Mouse (Mus musculus): ENCODE data around the gene Dgkz. TPM values are rescaled to one million over a fixed set of nuclear protein-coding genes. Genes with fewer than 3 reads are reported as not detected.

Gene Dgkz
- polyA plus RNA-seq, 1 experiment from 2014 or later, result 28.2 TPM

- WGBS, result 44% methylated on average over 13 of the region's 13 CpGs
- H3K4me3 ChIP-seq, result no peak overlapping the region
- no peaks in the 10 kb centered on the region for H3K27me3 ChIP-seq
- no peaks in the 10 kb centered on the region for H3K9me3 ChIP-seq
- ATAC-seq (replicated peaks), result peak; percentile 78
- H3K9ac ChIP-seq (replicated peaks), result no peak overlapping the region
- no peak overlapping the region for H3K4me2 ChIP-seq (replicated peaks)
- H3K36me3 ChIP-seq, result peaks cover 4% of the 10 kb centered on the region; the same call in 1 of the 2 replicates
- no peak overlapping the region; the same call in 1 of the 2 replicates for H3K27ac ChIP-seq (replicated peaks)
- peaks cover 33% of the 10 kb centered on the region for H3K4me1 ChIP-seq
Measured at GRCm38 (mm10) chr2:91944170-91944950, 31.3 kb downstream of the Dgkz start.

DNA sequence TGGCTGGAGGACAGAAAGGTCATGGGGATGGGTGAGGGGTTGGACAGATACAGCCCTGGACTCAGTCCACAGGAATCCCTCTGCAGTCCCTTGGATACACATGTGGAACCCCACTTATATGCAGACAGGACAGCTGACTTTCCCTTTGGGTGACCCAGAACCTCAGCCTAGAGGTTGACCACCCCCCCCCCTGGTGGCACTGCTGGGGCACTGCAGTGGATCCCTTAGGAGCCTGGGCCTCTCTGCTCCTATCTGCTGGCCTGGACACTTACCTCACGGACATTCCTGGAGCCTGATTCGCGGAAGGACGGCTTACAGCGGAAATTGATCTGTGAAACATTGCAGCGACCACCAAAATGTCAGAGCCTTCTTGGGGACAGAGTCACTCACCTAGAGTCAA, 33.3 kb downstream of the Dgkz start:
- Histone ChIP-seq H3K4me1 (peaks cover 14% of the 10 kb centered on the region), H3K36me3 (peaks cover 21% of the 10 kb centered on the region; the same call in 1 of the 2 replicates), H3K9me3 (no peaks in the 10 kb centered on the region), H3K4me3 (no peak overlapping the region), H3K4me2 (replicated peaks) (no peak overlapping the region), H3K27me3 (no peaks in the 10 kb centered on the region), H3K27ac (replicated peaks) (no peak overlapping the region), H3K9ac (replicated peaks) (no peak overlapping the region)
- 76% methylated on average over 6 of the region's 6 CpGs for WGBS
- no peak for ATAC-seq (replicated peaks)

- Histone ChIP-seq H3K9me3 (no peaks in the 10 kb centered on the region), H3K27ac (replicated peaks) (no peak overlapping the region), H3K4me1 (peaks cover 2% of the 10 kb centered on the region; the same call in 1 of the 2 replicates), H3K9ac (replicated peaks) (no peak overlapping the region), H3K36me3 (peaks cover 33% of the 10 kb centered on the region), H3K4me3 (no peak overlapping the region), H3K4me2 (replicated peaks) (no peak overlapping the region), H3K27me3 (no peaks in the 10 kb centered on the region)
- 89% methylated on average over 15 of the region's 15 CpGs for WGBS
- ATAC-seq (replicated peaks), result no peak
Measured at GRCm38 (mm10) chr2:91939303-91939935, 36.2 kb downstream of the Dgkz start.

GRCm38 (mm10) chr2:91936154-91936553, 39.5 kb downstream of the Dgkz start:
- peaks cover 33% of the 10 kb centered on the region for H3K36me3 ChIP-seq
- no peak overlapping the region for H3K27ac ChIP-seq (replicated peaks)
- H3K9me3 ChIP-seq, result no peaks in the 10 kb centered on the region
- WGBS, result 93% methylated on average over 7 of the region's 7 CpGs
- no peak overlapping the region for H3K4me3 ChIP-seq
- no peak overlapping the region for H3K4me2 ChIP-seq (replicated peaks)
- H3K4me1 ChIP-seq, result peaks cover 13% of the 10 kb centered on the region
- ATAC-seq (replicated peaks), result no peak
- no peaks in the 10 kb centered on the region for H3K27me3 ChIP-seq
- no peak overlapping the region for H3K9ac ChIP-seq (replicated peaks)

GRCm38 (mm10) chr2:91934826-91935525, 40.7 kb downstream of the Dgkz start:
- no peak overlapping the region for H3K9ac ChIP-seq (replicated peaks)
- WGBS, result 93% methylated on average over 9 of the region's 9 CpGs

GRCm38 (mm10) chr2:91934016-91934415, 41.6 kb downstream of the Dgkz start:
- H3K9ac ChIP-seq (replicated peaks), result no peak overlapping the region
- no peak overlapping the region for H3K4me2 ChIP-seq (replicated peaks)
- ATAC-seq (replicated peaks), result no peak
- WGBS, result 76% methylated on average over 8 of the region's 8 CpGs
- peaks cover 27% of the 10 kb centered on the region for H3K36me3 ChIP-seq
- H3K9me3 ChIP-seq, result no peaks in the 10 kb centered on the region
- peaks cover 31% of the 10 kb centered on the region for H3K4me1 ChIP-seq
- no peak overlapping the region for H3K27ac ChIP-seq (replicated peaks)
- no peak overlapping the region for H3K4me3 ChIP-seq
- H3K27me3 ChIP-seq, result no peaks in the 10 kb centered on the region

More at GRCm38 (mm10) chr2:91934826-91935525, 40.7 kb downstream of the Dgkz start:
- H3K9me3 ChIP-seq, result no peaks in the 10 kb centered on the region
- ATAC-seq (replicated peaks), result no peak
- H3K27me3 ChIP-seq, result no peaks in the 10 kb centered on the region
- H3K27ac ChIP-seq (replicated peaks), result no peak overlapping the region
- H3K4me2 ChIP-seq (replicated peaks), result no peak overlapping the region
- peaks cover 24% of the 10 kb centered on the region for H3K4me1 ChIP-seq
- peaks cover 29% of the 10 kb centered on the region for H3K36me3 ChIP-seq
- H3K4me3 ChIP-seq, result no peak overlapping the region

- no peak for ATAC-seq (replicated peaks)
- 39% methylated on average over 9 of the region's 9 CpGs for WGBS
- H3K27ac ChIP-seq (replicated peaks), result no peak overlapping the region
- H3K9ac ChIP-seq (replicated peaks), result no peak overlapping the region
- H3K4me2 ChIP-seq (replicated peaks), result no peak overlapping the region
- peaks cover 22% of the 10 kb centered on the region for H3K36me3 ChIP-seq
- no peaks in the 10 kb centered on the region for H3K9me3 ChIP-seq
- H3K4me3 ChIP-seq, result no peak overlapping the region
- no peaks in the 10 kb centered on the region for H3K27me3 ChIP-seq
- peaks cover 31% of the 10 kb centered on the region for H3K4me1 ChIP-seq
Measured at GRCm38 (mm10) chr2:91933471-91933870, 42.2 kb downstream of the Dgkz start.

DNA sequence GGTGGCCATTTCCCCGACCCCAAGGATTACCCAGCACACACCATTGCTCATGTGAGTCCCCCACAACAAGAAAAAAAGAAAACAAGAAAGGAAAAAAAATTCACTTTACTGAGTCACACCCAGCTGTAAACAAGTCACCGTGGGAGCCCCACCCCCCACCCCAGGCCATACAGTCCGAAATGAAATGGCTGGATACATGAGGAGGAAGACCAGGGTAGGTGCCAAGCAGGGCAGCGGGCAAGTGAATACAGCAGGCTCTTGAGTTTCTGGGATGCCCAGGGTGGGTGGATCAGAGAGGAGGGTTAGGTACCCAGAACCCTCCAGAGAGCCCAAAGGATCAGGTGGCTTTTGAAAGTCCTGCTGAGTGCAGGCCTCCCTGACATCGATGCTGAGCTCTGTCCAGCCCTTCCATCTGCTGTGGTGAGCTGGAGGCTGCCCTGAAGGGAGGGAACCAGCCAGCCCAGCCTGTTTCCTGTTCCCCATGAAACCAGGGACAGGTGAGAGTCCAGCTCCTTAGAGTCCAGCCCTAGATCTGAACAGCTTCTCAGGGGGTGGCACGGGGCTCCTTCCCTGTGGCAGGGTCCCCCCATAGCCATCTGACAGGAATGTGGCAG, 42.8 kb downstream of the Dgkz start:
- 15% methylated on average over 6 of the region's 6 CpGs for WGBS
- no peak overlapping the region for H3K4me2 ChIP-seq (replicated peaks)

GRCm38 (mm10) chr2:91932160-91932711, 43.4 kb downstream of the Dgkz start, which contains the start of gene Mdk:
Gene Mdk (minus strand): TSS chr2:91932297.
- no peaks in the 10 kb centered on the region for H3K27me3 ChIP-seq
- H3K27ac ChIP-seq (replicated peaks), result peak within 1 kb of the TSS; percentile 87
- H3K36me3 ChIP-seq, result peaks cover 11% of the 10 kb centered on the region
- peak within 1 kb of the TSS; percentile 88 for H3K4me2 ChIP-seq (replicated peaks)
- no peak; the same call in 1 of the 2 replicates for ATAC-seq (replicated peaks)
- H3K4me3 ChIP-seq, result peak within 1 kb of the TSS; percentile 75
- 4% methylated on average over 16 of the region's 16 CpGs for WGBS
- peaks cover 37% of the 10 kb centered on the region for H3K4me1 ChIP-seq
- peak within 1 kb of the TSS; percentile 83 for H3K9ac ChIP-seq (replicated peaks)
- H3K9me3 ChIP-seq, result no peaks in the 10 kb centered on the region

More for the DNA sequence above, 42.8 kb downstream of the Dgkz start:
- Histone ChIP-seq H3K27ac (replicated peaks) (no peak overlapping the region), H3K36me3 (peaks cover 17% of the 10 kb centered on the region), H3K4me1 (peaks cover 37% of the 10 kb centered on the region), H3K27me3 (no peaks in the 10 kb centered on the region), H3K9ac (replicated peaks) (peak overlapping the region; percentile 83; the same call in 1 of the 2 replicates), H3K4me3 (no peak overlapping the region), H3K9me3 (no peaks in the 10 kb centered on the region)
- ATAC-seq (replicated peaks), result no peak

- Histone ChIP-seq H3K9ac (replicated peaks) (peak overlapping the region; percentile 83), H3K4me3 (peak overlapping the region; percentile 75), H3K27ac (replicated peaks) (peak overlapping the region; percentile 87), H3K36me3 (peaks cover 5% of the 10 kb centered on the region), H3K9me3 (no peaks in the 10 kb centered on the region), H3K4me1 (peaks cover 37% of the 10 kb centered on the region), H3K27me3 (no peaks in the 10 kb centered on the region), H3K4me2 (replicated peaks) (peak overlapping the region; percentile 88)
- peak; percentile 68 for ATAC-seq (replicated peaks)
- WGBS, result under 1% methylated on average over 48 of the region's 50 CpGs
Measured at GRCm38 (mm10) chr2:91931328-91932159, 44.1 kb downstream of the Dgkz start.

Data from forebrain, embryonic 15.5 days (tissue).